Mouse (Mus musculus) hindbrain, embryonic 12.5 days (tissue): Measurements from ENCODE around the gene Etnppl. TPM values are rescaled to one million over a fixed set of nuclear protein-coding genes. Genes with fewer than 3 reads are reported as not detected.

Source experiments
- ATAC-seq: fragments of 200-750 bp; cut with Nextera tagmentation; 2 replicates; pipeline ENCODE4 v1.8.0; 2017; ENCODE audit warnings: moderate TSS enrichment; ENCODE audit not compliant: low FRiP score
- H3K27ac ChIP-seq: fragments of 300-500 bp; sonication (generic); 2 replicates; pipeline ENCODE4 v1.5.1; 2016; ENCODE audit warnings: mild to moderate bottlenecking
- H3K27me3 ChIP-seq: fragments of 300-500 bp; sonication (generic); 2 replicates; pipeline ENCODE4 v1.6.1; 2016; ENCODE audit warnings: mild to moderate bottlenecking
- H3K36me3 ChIP-seq: fragments of 300-500 bp; sonication (generic); 2 replicates; pipeline ENCODE4 v1.6.1; 2016; ENCODE audit warnings: mild to moderate bottlenecking
- H3K4me1 ChIP-seq: fragments of 300-500 bp; sonication (generic); 2 replicates; pipeline ENCODE4 v1.6.1; 2016
- H3K4me2 ChIP-seq: fragments of 300-500 bp; sonication (generic); replicated peaks from 2 replicates; pipeline ENCODE4 v1.6.1; 2016; ENCODE audit warnings: mild to moderate bottlenecking
- H3K4me3 ChIP-seq: fragments of 300-500 bp; sonication (generic); 2 replicates; pipeline ENCODE4 v1.5.1; 2016; ENCODE audit warnings: mild to moderate bottlenecking
- H3K9ac ChIP-seq: fragments of 300-500 bp; sonication (generic); 2 replicates; pipeline ENCODE4 v1.6.1; 2016; ENCODE audit warnings: mild to moderate bottlenecking, moderate library complexity
- H3K9me3 ChIP-seq: fragments of 300-500 bp; sonication (generic); replicated peaks from 2 replicates; pipeline ENCODE4 v1.6.1; 2016; ENCODE audit warnings: mild to moderate bottlenecking
- WGBS: fragments of 180-500 bp; shearing (Covaris S2); methylation state at CpG from one replicate; pipeline ENCODE4 v1.1.7; 2016; 5-methylcytosine and 5-hydroxymethylcytosine counted together
- polyA plus RNA-seq: library from polyadenylated mRNA; unstranded; fragments of >200 nt; fragmentation: Nextera tagmentation; extraction: Ambion mirVana; gene quantifications from 2 replicates; pipeline ENCODE4 v1.2.1, GENCODE M21; 2016

The Etnppl gene
- not detected in 2 replicates for polyA plus RNA-seq

DNA sequence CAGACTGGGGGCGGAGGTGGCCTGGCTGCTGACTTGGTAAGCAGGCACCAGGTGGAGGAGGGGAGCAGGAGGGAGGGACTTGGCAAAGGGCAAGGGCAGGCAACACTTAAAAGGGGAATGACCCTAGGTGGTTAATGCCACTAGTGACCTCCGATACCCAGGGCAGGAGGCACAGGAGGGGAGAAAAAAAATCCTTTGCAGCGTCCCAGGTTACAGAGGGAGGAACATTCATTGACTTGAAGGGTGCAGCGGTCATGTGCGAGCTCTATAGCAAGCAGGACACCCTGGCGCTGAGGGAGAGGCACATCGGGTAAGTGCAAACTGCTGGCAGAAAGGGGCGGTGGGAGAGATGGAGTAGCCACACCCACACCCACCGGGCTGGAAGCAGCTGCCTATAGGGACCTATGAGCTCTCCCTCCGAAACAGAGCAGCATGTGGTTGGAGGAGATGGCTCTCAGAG, at the start of gene Etnppl:
TSS of gene Etnppl (plus strand) at position 10 of the 460 bp plus-strand sequence.
- peak within 1 kb of the TSS; percentile 45 for H3K4me2 ChIP-seq
- WGBS: 6% methylated on average over 10 of the region's 10 CpGs
- no peak within 1 kb of the TSS for H3K9ac ChIP-seq
- no peaks in the 10 kb centered on the region for H3K36me3 ChIP-seq
- H3K4me3 ChIP-seq: no peak within 1 kb of the TSS
- H3K9me3 ChIP-seq: no peaks in the 10 kb centered on the region
- no peak within 1 kb of the TSS for H3K27ac ChIP-seq
- no peaks in the 10 kb centered on the region for H3K27me3 ChIP-seq
- H3K4me1 ChIP-seq: peaks cover 4% of the 10 kb centered on the region
- no peak for ATAC-seq

GRCm38 (mm10) chr3:130568331-130569095, 48.7 kb upstream of the Etnppl start:
- Histone ChIP-seq H3K27me3 (no peaks in the 10 kb centered on the region), H3K9me3 (no peaks in the 10 kb centered on the region), H3K4me1 (no peaks in the 10 kb centered on the region), H3K4me3 (no peak overlapping the region), H3K27ac (no peak overlapping the region), H3K4me2 (no peak overlapping the region), H3K9ac (no peak overlapping the region), H3K36me3 (no peaks in the 10 kb centered on the region)
- WGBS: 85% methylated on average over 16 of the region's 16 CpGs
- ATAC-seq: no peak

- H3K36me3 ChIP-seq: no peaks in the 10 kb centered on the region
- no peak overlapping the region for H3K4me3 ChIP-seq
- WGBS: 79% methylated on average over 5 of the region's 5 CpGs
- H3K4me2 ChIP-seq: no peak overlapping the region
- no peak overlapping the region for H3K27ac ChIP-seq
- H3K4me1 ChIP-seq: no peaks in the 10 kb centered on the region
- no peak for ATAC-seq
- H3K9ac ChIP-seq: no peak overlapping the region
- H3K27me3 ChIP-seq: no peaks in the 10 kb centered on the region
- H3K9me3 ChIP-seq: no peaks in the 10 kb centered on the region
These were observed 44.0 kb upstream of the Etnppl start for GRCm38 (mm10) chr3:130573243-130573642.

- 27% methylated on average over 5 of the region's 5 CpGs for WGBS
- no peak overlapping the region for H3K4me3 ChIP-seq
- no peak for ATAC-seq
- H3K27ac ChIP-seq: no peak overlapping the region
- peaks cover 3% of the 10 kb centered on the region for H3K4me1 ChIP-seq
- no peaks in the 10 kb centered on the region for H3K9me3 ChIP-seq
- no peak overlapping the region for H3K4me2 ChIP-seq
- no peaks in the 10 kb centered on the region for H3K27me3 ChIP-seq
- no peaks in the 10 kb centered on the region for H3K36me3 ChIP-seq
- no peak overlapping the region for H3K9ac ChIP-seq
These were observed 42.6 kb upstream of the Etnppl start for GRCm38 (mm10) chr3:130574652-130575051.

DNA sequence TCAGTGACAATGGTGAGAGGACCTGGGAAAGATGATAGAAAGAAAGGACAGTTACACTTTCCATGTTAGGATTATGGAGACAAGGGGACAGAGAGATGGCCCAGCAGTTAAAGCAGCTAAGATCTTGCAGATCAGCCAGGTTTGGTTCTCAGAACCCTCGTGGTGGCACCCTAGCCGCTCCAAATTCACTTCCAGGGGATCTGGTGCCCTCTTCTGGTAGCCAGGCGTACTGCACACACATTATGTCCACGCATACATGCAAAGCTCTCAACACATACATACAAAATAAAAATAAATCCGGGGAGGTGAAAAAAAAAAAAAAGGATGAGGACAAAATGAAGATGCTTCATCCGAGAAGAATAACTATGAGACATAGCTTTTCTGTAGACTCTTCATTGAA, 40.6 kb upstream of the Etnppl start:
- H3K4me3 ChIP-seq: no peak overlapping the region
- ATAC-seq: no peak
- no peaks in the 10 kb centered on the region for H3K27me3 ChIP-seq
- 67% methylated on average over 6 of the region's 6 CpGs for WGBS
- H3K9ac ChIP-seq: no peak overlapping the region
- H3K9me3 ChIP-seq: no peaks in the 10 kb centered on the region
- no peak overlapping the region for H3K27ac ChIP-seq
- H3K4me2 ChIP-seq: no peak overlapping the region
- peaks cover 4% of the 10 kb centered on the region for H3K4me1 ChIP-seq
- H3K36me3 ChIP-seq: no peaks in the 10 kb centered on the region

DNA sequence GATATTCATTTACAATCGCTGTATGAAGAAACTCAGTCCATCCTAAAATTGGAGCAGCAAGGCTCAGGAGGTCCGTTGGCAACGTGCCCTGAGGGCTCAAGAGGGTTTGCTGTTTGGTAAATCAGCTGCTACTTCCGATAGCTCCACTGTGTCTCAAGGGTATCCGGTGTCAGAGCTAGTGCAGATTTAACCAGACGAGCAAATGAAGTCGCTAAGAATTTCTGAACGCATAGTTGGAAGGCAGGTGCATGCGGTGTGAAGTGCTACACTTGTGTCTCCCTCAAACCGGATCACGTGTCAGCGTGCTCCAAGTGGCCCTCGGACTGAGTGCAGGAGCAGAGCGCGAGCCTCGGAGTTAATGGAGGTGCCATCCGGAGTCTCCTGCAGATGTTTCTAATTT, 37.7 kb upstream of the Etnppl start:
- H3K9me3 ChIP-seq: no peaks in the 10 kb centered on the region
- 61% methylated on average over 17 of the region's 17 CpGs for WGBS
- H3K9ac ChIP-seq: no peak overlapping the region
- no peak overlapping the region for H3K4me3 ChIP-seq
- no peak for ATAC-seq
- no peaks in the 10 kb centered on the region for H3K27me3 ChIP-seq
- H3K4me2 ChIP-seq: no peak overlapping the region
- H3K4me1 ChIP-seq: peaks cover 4% of the 10 kb centered on the region
- no peak overlapping the region for H3K27ac ChIP-seq
- no peaks in the 10 kb centered on the region for H3K36me3 ChIP-seq

DNA sequence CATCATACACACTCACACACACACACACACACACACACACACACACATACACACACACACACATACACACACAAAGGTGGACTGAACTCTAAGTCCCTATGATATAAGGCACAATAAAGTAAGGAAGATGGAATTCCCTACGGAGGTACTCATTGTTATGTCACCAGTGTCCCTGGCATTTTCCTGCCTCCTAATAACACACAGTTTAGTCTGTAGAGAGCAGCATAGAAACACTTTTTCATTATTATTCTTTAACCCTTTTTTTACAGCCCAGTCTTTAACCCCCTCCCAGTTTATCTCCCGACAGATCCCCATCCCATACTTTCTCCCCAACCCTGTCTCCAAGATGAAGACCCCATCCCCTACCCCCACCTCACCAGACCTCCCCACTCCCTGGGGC, 35.7 kb upstream of the Etnppl start:
- H3K36me3 ChIP-seq: no peaks in the 10 kb centered on the region
- H3K4me1 ChIP-seq: peaks cover 4% of the 10 kb centered on the region
- no peaks in the 10 kb centered on the region for H3K27me3 ChIP-seq
- 90% methylated on average over 2 of the region's 2 CpGs for WGBS
- ATAC-seq: no peak
- no peaks in the 10 kb centered on the region for H3K9me3 ChIP-seq
- no peak overlapping the region for H3K9ac ChIP-seq
- H3K4me3 ChIP-seq: no peak overlapping the region
- H3K27ac ChIP-seq: no peak overlapping the region
- no peak overlapping the region for H3K4me2 ChIP-seq

- Histone ChIP-seq H3K9ac (no peak overlapping the region), H3K4me1 (peaks cover 4% of the 10 kb centered on the region), H3K9me3 (no peaks in the 10 kb centered on the region), H3K36me3 (no peaks in the 10 kb centered on the region), H3K27me3 (no peaks in the 10 kb centered on the region), H3K4me2 (no peak overlapping the region), H3K27ac (no peak overlapping the region), H3K4me3 (no peak overlapping the region)
- ATAC-seq: no peak
- 77% methylated on average over 13 of the region's 13 CpGs for WGBS
These were observed 34.2 kb upstream of the Etnppl start for GRCm38 (mm10) chr3:130582903-130583664.

- Histone ChIP-seq H3K27me3 (no peaks in the 10 kb centered on the region), H3K27ac (no peak overlapping the region), H3K4me3 (no peak overlapping the region), H3K4me2 (no peak overlapping the region), H3K9ac (no peak overlapping the region), H3K36me3 (no peaks in the 10 kb centered on the region), H3K9me3 (no peaks in the 10 kb centered on the region), H3K4me1 (peaks cover 4% of the 10 kb centered on the region)
- ATAC-seq: no peak
- WGBS: 79% methylated on average over 7 of the region's 7 CpGs
These were observed 33.2 kb upstream of the Etnppl start for GRCm38 (mm10) chr3:130584007-130584406.

DNA sequence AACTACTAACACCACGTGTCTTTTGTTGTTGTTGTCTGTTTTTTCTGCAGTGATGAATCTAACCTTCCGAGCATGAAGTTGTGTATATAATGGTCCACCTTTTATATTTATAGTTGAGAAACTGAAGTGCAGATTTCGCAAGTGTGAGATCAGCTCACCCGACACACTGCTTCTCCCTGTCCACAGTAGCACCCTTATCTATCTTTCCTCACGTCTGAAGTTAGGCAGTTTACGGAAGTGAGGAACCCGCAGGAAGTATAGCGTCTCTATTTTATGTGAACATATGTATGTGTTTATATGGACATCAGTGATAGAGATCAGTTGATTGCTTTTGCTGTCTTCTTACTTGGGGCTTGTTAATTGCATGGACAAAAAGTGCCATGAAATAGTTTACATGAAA, 22.2 kb upstream of the Etnppl start:
- 91% methylated on average over 8 of the region's 8 CpGs for whole genome bisulfite sequencing
- ATAC-seq: no peak
- Histone ChIP-seq H3K4me3 (no peak overlapping the region), H3K4me1 (no peaks in the 10 kb centered on the region), H3K4me2 (no peak overlapping the region), H3K9ac (no peak overlapping the region), H3K9me3 (no peaks in the 10 kb centered on the region), H3K27ac (no peak overlapping the region), H3K36me3 (no peaks in the 10 kb centered on the region), H3K27me3 (no peaks in the 10 kb centered on the region)

- Histone ChIP-seq H3K9ac (no peak overlapping the region), H3K4me2 (no peak overlapping the region), H3K4me1 (no peaks in the 10 kb centered on the region), H3K27ac (no peak overlapping the region), H3K9me3 (no peaks in the 10 kb centered on the region), H3K27me3 (no peaks in the 10 kb centered on the region), H3K4me3 (no peak overlapping the region), H3K36me3 (no peaks in the 10 kb centered on the region)
- WGBS: 85% methylated on average over 10 of the region's 10 CpGs
- no peak for ATAC-seq
These were observed 15.8 kb upstream of the Etnppl start for GRCm38 (mm10) chr3:130601491-130601890.

DNA sequence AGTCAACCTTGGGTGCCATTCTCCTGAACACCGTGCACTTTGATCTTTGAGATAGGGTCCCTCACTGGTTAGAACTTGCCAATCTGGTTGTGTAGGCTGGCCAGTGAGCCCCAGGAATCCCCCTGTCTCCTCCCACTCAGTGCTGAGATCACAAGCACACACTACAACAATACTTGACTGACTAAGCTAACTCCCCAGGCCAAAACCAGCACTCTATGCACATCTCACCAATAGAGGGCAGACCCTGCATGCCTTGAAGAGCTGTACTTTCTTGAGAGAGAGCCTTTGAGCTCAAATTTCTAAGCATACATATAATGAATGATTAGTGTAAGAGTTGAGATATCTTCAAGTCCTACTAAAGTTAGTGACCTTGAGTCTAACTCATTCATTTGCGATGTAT, 9.3 kb upstream of the Etnppl start:
- H3K9ac ChIP-seq: no peak overlapping the region
- H3K27me3 ChIP-seq: no peaks in the 10 kb centered on the region
- ATAC-seq: no peak
- no peaks in the 10 kb centered on the region for H3K4me1 ChIP-seq
- H3K36me3 ChIP-seq: no peaks in the 10 kb centered on the region
- no peak overlapping the region for H3K27ac ChIP-seq
- no peak overlapping the region for H3K4me3 ChIP-seq
- H3K9me3 ChIP-seq: no peaks in the 10 kb centered on the region
- 87% methylated on average over 2 of the region's 2 CpGs for WGBS
- H3K4me2 ChIP-seq: no peak overlapping the region
